Mouse (Mus musculus) brain, embryonic 14.5 days (tissue): Measurements from ENCODE around the gene Capn5.

Source experiments
- CTCF ChIP-seq: fragments of 200-500 bp; IDR thresholded peaks from 2 replicates; pipeline ENCODE4 v1.5.1; 2012; ENCODE audit warnings: inconsistent platforms, mild to moderate bottlenecking, moderate library complexity, borderline replicate concordance; ENCODE audit not compliant: insufficient read depth, insufficient read length; ENCODE audit errors: extremely low read depth
- POLR2A ChIP-seq: fragments of 200-500 bp; IDR thresholded peaks from 2 replicates; pipeline ENCODE4 v1.6.1; 2012; ENCODE audit warnings: mild to moderate bottlenecking, inconsistent platforms, borderline replicate concordance; ENCODE audit not compliant: poor library complexity, insufficient read depth, insufficient read length, severe bottlenecking; ENCODE audit errors: extremely low read depth

- TF ChIP-seq POLR2A (no peak), CTCF (no peak)
Measured at GRCm38 (mm10) chr7:98152400-98152799, 25.7 kb downstream of the Capn5 start.
